Mouse (Mus musculus) thymus, adult 2 months (tissue): ENCODE results near the gene Mettl7a2. TPM values are rescaled to one million over a fixed set of nuclear protein-coding genes. Genes with fewer than 3 reads are reported as not detected.
"Not testable (repeated sequence)": the region's sequence is repeated elsewhere in the genome, so short reads cannot be mapped to it uniquely, and the experiment has no call there.

Experiments
- DNase-seq: peaks from one replicate; pipeline ENCODE4 v3.0.0; 2021
- H3K27ac ChIP-seq: fragments of 200-500 bp; 2 replicates; pipeline ENCODE4 v1.5.1; 2012; ENCODE audit warnings: low read length, control low read depth; ENCODE audit not compliant: control insufficient read depth, insufficient read depth
- H3K27me3 ChIP-seq: fragments of 200-500 bp; 2 replicates; pipeline ENCODE4 v1.6.1; 2012; ENCODE audit warnings: mild to moderate bottlenecking, low read length, moderate library complexity, mixed read lengths; ENCODE audit not compliant: control insufficient read depth, insufficient read depth
- H3K36me3 ChIP-seq: fragments of 200-500 bp; 2 replicates; pipeline ENCODE4 v1.6.1; 2012; ENCODE audit warnings: mild to moderate bottlenecking, low read length, moderate library complexity; ENCODE audit not compliant: control insufficient read depth, insufficient read depth
- H3K4me1 ChIP-seq: fragments of 200-500 bp; replicated peaks from 2 replicates; pipeline ENCODE4 v1.6.1; 2012; ENCODE audit warnings: low read length; ENCODE audit not compliant: control insufficient read depth, insufficient read depth
- H3K4me3 ChIP-seq: fragments of 200-500 bp; 2 replicates; pipeline ENCODE4 v1.5.1; 2012; ENCODE audit warnings: mild to moderate bottlenecking, low read length, control low read depth, moderate library complexity; ENCODE audit not compliant: control insufficient read depth, insufficient read depth
- CTCF ChIP-seq: fragments of 200-500 bp; IDR thresholded peaks from 2 replicates; pipeline ENCODE4 v1.5.1; 2012; ENCODE audit warnings: mild to moderate bottlenecking, control low read depth, low read length, moderate library complexity, borderline replicate concordance; ENCODE audit not compliant: control insufficient read depth, poor library complexity, insufficient read depth; ENCODE audit errors: extremely low read depth
- POLR2A ChIP-seq: fragments of 200-500 bp; IDR thresholded peaks from 2 replicates; pipeline ENCODE4 v1.6.1; 2012; ENCODE audit warnings: mild to moderate bottlenecking, low read length, control low read depth, moderate library complexity; ENCODE audit not compliant: control insufficient read depth, poor library complexity, insufficient read depth; ENCODE audit errors: extremely low read depth
- WGBS: fragments of 180-500 bp; shearing (Covaris S2); methylation state at CpG from one replicate; pipeline ENCODE4 v1.1.7; 2018; 5-methylcytosine and 5-hydroxymethylcytosine counted together
- polyA plus RNA-seq: library from polyadenylated mRNA; depleted of rRNA; stranded (reverse); fragments of >200 nt; gene quantifications from 2 replicates; pipeline ENCODE4 v1.2.3, GENCODE M21; 2012

The Mettl7a2 gene
- polyA plus RNA-seq, 1 experiment, result not detected

GRCm38 (mm10) chr15:100346761-100347160 lies 6.2 kb upstream of the Mettl7a2 start:
- Histone ChIP-seq H3K27ac (no peak overlapping the region), H3K36me3 (no peaks in the 10 kb centered on the region), H3K27me3 (no peaks in the 10 kb centered on the region), H3K4me3 (no peak overlapping the region), H3K4me1 (no peaks in the 10 kb centered on the region)
- no peak for DNase-seq
- 86% methylated on average over 14 of the region's 14 CpGs for WGBS
- no peak for TF ChIP-seq POLR2A
- no peak for TF ChIP-seq CTCF

- Histone ChIP-seq H3K36me3 (no peaks in the 10 kb centered on the region), H3K27me3 (no peaks in the 10 kb centered on the region), H3K4me1 (no peaks in the 10 kb centered on the region), H3K27ac (no peak overlapping the region), H3K4me3 (no peak overlapping the region)
- no peak for TF ChIP-seq CTCF
- no peak for TF ChIP-seq POLR2A
- no peak for DNase-seq
- WGBS, result 80% methylated on average over 2 of the region's 2 CpGs
Measured at GRCm38 (mm10) chr15:100349496-100349895, 3.5 kb upstream of the Mettl7a2 start.

- no peak for DNase-seq
- H3K36me3 ChIP-seq, result no peaks in the 10 kb centered on the region
- 88% methylated on average over 6 of the region's 6 CpGs for WGBS
- H3K4me3 ChIP-seq, result no peak overlapping the region
- TF ChIP-seq POLR2A (no peak), CTCF (no peak)
- no peaks in the 10 kb centered on the region for H3K4me1 ChIP-seq
- H3K27me3 ChIP-seq, result no peaks in the 10 kb centered on the region
- no peak overlapping the region for H3K27ac ChIP-seq
Measured at GRCm38 (mm10) chr15:100351501-100352060, 1.4 kb upstream of the Mettl7a2 start.

- H3K36me3 ChIP-seq, H3K4me3 ChIP-seq, H3K27me3 ChIP-seq, H3K4me1 ChIP-seq, DNase-seq, H3K27ac ChIP-seq: not testable (repeated sequence)
- 97% methylated on average over 13 of the region's 22 CpGs for WGBS
Measured at GRCm38 (mm10) chr15:100353399-100353798, 399 bp downstream of the Mettl7a2 start.

- TF ChIP-seq POLR2A (no peak), CTCF (no peak)
- no peaks in the 10 kb centered on the region for H3K36me3 ChIP-seq
- H3K4me1 ChIP-seq, result no peaks in the 10 kb centered on the region
- DNase-seq, result no peak
- H3K4me3 ChIP-seq, result no peak overlapping the region
- 76% methylated on average over 5 of the region's 5 CpGs for WGBS
- no peaks in the 10 kb centered on the region for H3K27me3 ChIP-seq
- H3K27ac ChIP-seq, result no peak overlapping the region
Measured at GRCm38 (mm10) chr15:100355876-100356275, 2.9 kb downstream of the Mettl7a2 start.

- TF ChIP-seq CTCF, result no peak
- no peak for TF ChIP-seq POLR2A
- DNase-seq, result no peak
- Histone ChIP-seq H3K4me1 (no peaks in the 10 kb centered on the region; the same call in 1 of the 2 replicates), H3K4me3 (no peak within 1 kb of the TSS), H3K36me3 (no peaks in the 10 kb centered on the region), H3K27me3 (no peaks in the 10 kb centered on the region), H3K27ac (no peak within 1 kb of the TSS)
- WGBS, result 88% methylated on average over 7 of the region's 7 CpGs
Measured at GRCm38 (mm10) chr15:100364242-100364641, 11.2 kb downstream of the Mettl7a2 start, which contains the start of gene Higd1c. Higd1c (plus strand) TSS chr15:100364542.

GRCm38 (mm10) chr15:100365967-100366366 lies 13.0 kb downstream of the Mettl7a2 start:
- not testable (repeated sequence) for H3K4me1 ChIP-seq, H3K4me3 ChIP-seq, H3K27me3 ChIP-seq, H3K27ac ChIP-seq, DNase-seq, H3K36me3 ChIP-seq
- 96% methylated on average over 9 of the region's 9 CpGs for WGBS
